Mouse (Mus musculus): Measurements from ENCODE around the gene H2afz. TPM values are rescaled to one million over a fixed set of nuclear protein-coding genes. Genes with fewer than 3 reads are reported as not detected.
"Not testable (repeated sequence)": the region's sequence is repeated elsewhere in the genome, so short reads cannot be mapped to it uniquely, and the experiment has no call there.

The H2afz gene
- polyA plus RNA-seq, 1 experiment = not detected

DNA sequence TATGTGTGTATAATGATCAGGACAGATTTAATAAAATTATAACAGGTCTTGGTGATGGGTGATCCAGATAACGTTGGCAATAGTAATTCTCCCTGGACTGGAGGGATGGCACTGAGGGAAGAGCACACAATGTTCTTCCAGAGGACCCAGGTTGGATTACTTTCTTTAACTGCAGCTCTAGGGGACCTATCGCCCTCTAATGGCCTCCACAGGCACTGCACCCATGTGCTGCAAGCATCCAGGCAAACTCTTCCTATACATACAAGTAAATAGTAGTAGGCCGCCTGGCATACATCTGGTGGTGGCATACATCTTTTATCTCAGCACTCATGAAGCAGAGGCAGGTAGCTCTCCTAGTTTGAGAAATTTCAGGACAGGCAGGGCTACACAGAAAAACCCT is 30.9 kb downstream of the H2afz start:
- TF ChIP-seq POLR2A (IDR thresholded peaks at IDR 0.05; ENCODE audit: insufficient read depth, low read depth, low read length) (no peak), CTCF (IDR thresholded peaks at IDR 0.05; ENCODE audit: insufficient read depth, low read depth, low read length) (no peak)
- no peak overlapping the region for H3K27ac ChIP-seq (ENCODE audit: insufficient read depth, low read depth, low read length)
- no peak overlapping the region for H3K4me3 ChIP-seq (ENCODE audit: insufficient read depth, low read depth, low read length)
- 98% methylated on average over 3 of the region's 3 CpGs for WGBS
- H3K4me1 ChIP-seq (ENCODE audit: control insufficient read depth, insufficient read depth, low read length) = peaks cover 6% of the 10 kb centered on the region; the same call in 1 of the 2 replicates

- no peak overlapping the region for H3K27ac ChIP-seq (ENCODE audit: insufficient read depth, low read depth, low read length)
- peaks cover 3% of the 10 kb centered on the region; the same call in 1 of the 2 replicates for H3K4me1 ChIP-seq (ENCODE audit: control insufficient read depth, insufficient read depth, low read length)
- H3K4me3 ChIP-seq (ENCODE audit: insufficient read depth, low read depth, low read length) = no peak overlapping the region
- TF ChIP-seq CTCF (IDR thresholded peaks at IDR 0.05; ENCODE audit: insufficient read depth, low read depth, low read length) (no peak), POLR2A (IDR thresholded peaks at IDR 0.05; ENCODE audit: insufficient read depth, low read depth, low read length) (no peak)
- 67% methylated on average over 4 of the region's 4 CpGs for WGBS
These were observed 32.1 kb downstream of the H2afz start for GRCm38 (mm10) chr3:137896386-137896785.

DNA sequence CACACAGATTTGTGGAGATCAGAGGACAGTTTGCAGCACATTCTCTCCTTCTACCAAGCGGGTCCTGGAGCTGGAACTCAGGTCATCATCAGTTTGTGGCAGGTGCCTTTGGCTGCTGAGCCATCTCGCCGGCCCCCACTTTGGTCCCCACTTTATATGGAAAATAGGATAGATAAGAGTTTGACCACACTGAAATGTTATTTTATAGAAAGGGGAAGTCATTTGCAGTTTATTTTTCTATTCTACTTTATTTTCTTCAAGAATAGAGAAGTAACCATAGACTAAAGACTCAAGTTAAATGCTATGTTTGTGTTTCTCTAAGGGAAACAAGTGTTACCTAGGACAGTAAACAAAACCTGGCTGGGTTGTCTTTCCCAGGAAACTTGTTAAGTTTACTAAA is 32.6 kb downstream of the H2afz start:
- Histone ChIP-seq H3K27ac (ENCODE audit: insufficient read depth, low read depth, low read length) (no peak overlapping the region), H3K4me3 (ENCODE audit: insufficient read depth, low read depth, low read length) (no peak overlapping the region), H3K4me1 (ENCODE audit: control insufficient read depth, insufficient read depth, low read length) (peaks cover 3% of the 10 kb centered on the region; the same call in 1 of the 2 replicates)
- WGBS = over 99% methylated on average over 3 of the region's 3 CpGs
- TF ChIP-seq CTCF (IDR thresholded peaks at IDR 0.05; ENCODE audit: insufficient read depth, low read depth, low read length) = no peak
- TF ChIP-seq POLR2A (IDR thresholded peaks at IDR 0.05; ENCODE audit: insufficient read depth, low read depth, low read length) = no peak

- TF ChIP-seq POLR2A (IDR thresholded peaks at IDR 0.05; ENCODE audit: insufficient read depth, low read depth, low read length) = no peak
- no peak for TF ChIP-seq CTCF (IDR thresholded peaks at IDR 0.05; ENCODE audit: insufficient read depth, low read depth, low read length)
- WGBS = 81% methylated on average over 5 of the region's 5 CpGs
- no peak overlapping the region for H3K4me3 ChIP-seq (ENCODE audit: insufficient read depth, low read depth, low read length)
- H3K27ac ChIP-seq (ENCODE audit: insufficient read depth, low read depth, low read length) = no peak overlapping the region
- H3K4me1 ChIP-seq (ENCODE audit: control insufficient read depth, insufficient read depth, low read length) = no peaks in the 10 kb centered on the region
These were observed 33.4 kb downstream of the H2afz start for GRCm38 (mm10) chr3:137897685-137898084.

- no peak for TF ChIP-seq POLR2A (IDR thresholded peaks at IDR 0.05; ENCODE audit: insufficient read depth, low read depth, low read length)
- TF ChIP-seq CTCF (IDR thresholded peaks at IDR 0.05; ENCODE audit: insufficient read depth, low read depth, low read length) = no peak
- Histone ChIP-seq H3K27ac (ENCODE audit: insufficient read depth, low read depth, low read length) (no peak overlapping the region), H3K4me1 (ENCODE audit: control insufficient read depth, insufficient read depth, low read length) (no peaks in the 10 kb centered on the region), H3K4me3 (ENCODE audit: insufficient read depth, low read depth, low read length) (no peak overlapping the region)
- WGBS = 45% methylated on average over 10 of the region's 10 CpGs
These were observed 35.9 kb downstream of the H2afz start for GRCm38 (mm10) chr3:137900149-137900548.

DNA sequence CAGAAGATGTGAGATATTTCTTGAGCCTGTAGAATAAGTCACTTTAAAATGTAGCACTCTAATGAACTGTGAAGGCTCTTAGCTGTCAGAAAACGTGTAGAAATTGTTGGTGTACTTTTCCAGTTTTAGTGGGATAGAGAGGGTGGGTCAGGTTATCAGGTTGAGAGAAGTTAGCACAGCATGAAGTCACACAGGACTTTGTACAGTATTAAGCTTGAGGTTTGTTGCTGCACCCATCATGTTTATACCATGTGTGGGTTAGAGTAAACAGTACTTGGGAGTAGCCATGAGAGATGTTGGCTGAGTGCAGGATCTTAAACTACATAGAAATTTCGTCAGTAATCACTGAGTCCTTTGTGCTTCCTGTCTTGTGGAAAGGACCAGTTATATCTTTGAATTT is 48.8 kb downstream of the H2afz start:
- WGBS = 71% methylated on average over 2 of the region's 2 CpGs
- peaks cover 5% of the 10 kb centered on the region for H3K4me1 ChIP-seq (ENCODE audit: control insufficient read depth, insufficient read depth, low read length)
- no peak overlapping the region for H3K27ac ChIP-seq (ENCODE audit: insufficient read depth, low read depth, low read length)
- TF ChIP-seq CTCF (IDR thresholded peaks at IDR 0.05; ENCODE audit: insufficient read depth, low read depth, low read length) (no peak), POLR2A (IDR thresholded peaks at IDR 0.05; ENCODE audit: insufficient read depth, low read depth, low read length) (no peak)
- H3K4me3 ChIP-seq (ENCODE audit: insufficient read depth, low read depth, low read length) = no peak overlapping the region

- H3K4me3 ChIP-seq (ENCODE audit: insufficient read depth, low read depth, low read length); H3K4me1 ChIP-seq (ENCODE audit: control insufficient read depth, insufficient read depth, low read length); H3K27ac ChIP-seq (ENCODE audit: insufficient read depth, low read depth, low read length): not testable (repeated sequence)
- no CpG with 5 or more reads among the region's 1 CpGs for WGBS
These were observed 50.3 kb downstream of the H2afz start for GRCm38 (mm10) chr3:137914567-137914966.

Other genes starting within 250 kb of the H2afz start
- gene Ddit4l, start 242.9 kb upstream of the H2afz start, polyA plus RNA-seq (2012; ENCODE audit: insufficient read depth, insufficient read length, low replicate concordance, missing spikeins) = not detected in 2 replicates
- not detected in 2 replicates for gene Gm21962, start 193.0 kb upstream of the H2afz start, polyA plus RNA-seq (2012; ENCODE audit: insufficient read depth, insufficient read length, low replicate concordance, missing spikeins)
- 48.1 TPM in 1 of 2 replicates, not detected in the other for gene Dnajb14, start 3.2 kb downstream of the H2afz start, polyA plus RNA-seq (2012; ENCODE audit: insufficient read depth, insufficient read length, low replicate concordance, missing spikeins)
- gene Lamtor3, start 54.0 kb downstream of the H2afz start, polyA plus RNA-seq (2012; ENCODE audit: insufficient read depth, insufficient read length, low replicate concordance, missing spikeins) = not detected in 2 replicates
- not detected in 2 replicates for gene Dapp1, start 117.1 kb downstream of the H2afz start, polyA plus RNA-seq (2012; ENCODE audit: insufficient read depth, insufficient read length, low replicate concordance, missing spikeins)
- not detected in 2 replicates for gene 1110002E22Rik, start 200.6 kb downstream of the H2afz start, polyA plus RNA-seq (2012; ENCODE audit: insufficient read depth, insufficient read length, low replicate concordance, missing spikeins)
- not detected in 2 replicates for gene Gm5105, start 202.9 kb downstream of the H2afz start, polyA plus RNA-seq (2012; ENCODE audit: insufficient read depth, insufficient read length, low replicate concordance, missing spikeins)